Mouse (Mus musculus) ovary, adult 18-20 months (tissue): ENCODE results near the gene Fkbp5.
"Not testable (repeated sequence)": the region's sequence is repeated elsewhere in the genome, so short reads cannot be mapped to it uniquely, and the experiment has no call there.

Experiments
- DNase-seq: peaks from one replicate; pipeline ENCODE4 v3.0.0; 2022; ENCODE audit warnings: low spot score, mixed read lengths

The Fkbp5 gene

GRCm38 (mm10) chr17:28371941-28372340 is 145.4 kb downstream of the Fkbp5 start:
- no peak for DNase-seq

GRCm38 (mm10) chr17:28371286-28371685 is 146.0 kb downstream of the Fkbp5 start:
- DNase-seq: peak; percentile 64

- DNase-seq: no peak
These were observed 148.3 kb downstream of the Fkbp5 start for GRCm38 (mm10) chr17:28369056-28369455.

- no peak for DNase-seq
These were observed 148.9 kb downstream of the Fkbp5 start for GRCm38 (mm10) chr17:28368449-28368848.

GRCm38 (mm10) chr17:28365122-28365521 is 152.2 kb downstream of the Fkbp5 start, which contains the start of gene Tulp1:
Gene Tulp1, minus strand, starts transcription at chr17:28365222.
- no peak for DNase-seq

GRCm38 (mm10) chr17:28363507-28363906 is 153.8 kb downstream of the Fkbp5 start:
- no peak for DNase-seq

- DNase-seq: no peak
These were observed 154.6 kb downstream of the Fkbp5 start for GRCm38 (mm10) chr17:28362653-28363292.

GRCm38 (mm10) chr17:28361921-28362652 is 155.2 kb downstream of the Fkbp5 start:
- no peak for DNase-seq

- DNase-seq: no peak
These were observed 156.6 kb downstream of the Fkbp5 start for GRCm38 (mm10) chr17:28360531-28361277.

- DNase-seq: not testable (repeated sequence)
These were observed 158.6 kb downstream of the Fkbp5 start for GRCm38 (mm10) chr17:28358576-28359261.

GRCm38 (mm10) chr17:28355871-28356270 is 161.5 kb downstream of the Fkbp5 start:
- no peak for DNase-seq

- no peak for DNase-seq
These were observed 165.3 kb downstream of the Fkbp5 start for GRCm38 (mm10) chr17:28352018-28352417.

GRCm38 (mm10) chr17:28351353-28351890 is 165.9 kb downstream of the Fkbp5 start:
- DNase-seq: no peak

- DNase-seq: peak; percentile 70
These were observed 166.6 kb downstream of the Fkbp5 start, which contains the start of gene Tead3 for GRCm38 (mm10) chr17:28350466-28351352. Gene Tead3, minus strand, starts transcription at chr17:28350817.

- no peak for DNase-seq
These were observed 167.3 kb downstream of the Fkbp5 start for GRCm38 (mm10) chr17:28349901-28350465.

- DNase-seq: no peak
These were observed 168.0 kb downstream of the Fkbp5 start for GRCm38 (mm10) chr17:28349264-28349880.
